Mouse (Mus musculus) embryonic facial prominence, embryonic 12.5 days (tissue): ENCODE data around the gene Gm4871. TPM values are rescaled to one million over a fixed set of nuclear protein-coding genes. Genes with fewer than 3 reads are reported as not detected.
"Not testable (repeated sequence)": the region's sequence is repeated elsewhere in the genome, so short reads cannot be mapped to it uniquely, and the experiment has no call there.

Experiments used
- ATAC-seq: fragments of 200-750 bp; cut with Nextera tagmentation; 2 replicates; pipeline ENCODE4 v1.8.0; 2017; ENCODE audit not compliant: insufficient number of reproducible peaks, insufficient read depth, low FRiP score, low TSS enrichment
- H3K27ac ChIP-seq: fragments of 300-500 bp; sonication (generic); 2 replicates; pipeline ENCODE4 v1.5.1; 2016; ENCODE audit warnings: mild to moderate bottlenecking
- H3K27me3 ChIP-seq: fragments of 300-500 bp; sonication (generic); 2 replicates; pipeline ENCODE4 v1.6.1; 2016; ENCODE audit warnings: mild to moderate bottlenecking, moderate library complexity
- H3K36me3 ChIP-seq: fragments of 300-500 bp; sonication (generic); 2 replicates; pipeline ENCODE4 v1.6.1; 2016; ENCODE audit warnings: mild to moderate bottlenecking
- H3K4me1 ChIP-seq: fragments of 300-500 bp; sonication (generic); 2 replicates; pipeline ENCODE4 v1.6.1; 2016
- H3K4me2 ChIP-seq: fragments of 300-500 bp; sonication (generic); replicated peaks from 2 replicates; pipeline ENCODE4 v1.6.1; 2016; ENCODE audit warnings: mild to moderate bottlenecking, moderate library complexity
- H3K4me3 ChIP-seq: fragments of 300-500 bp; sonication (generic); 2 replicates; pipeline ENCODE4 v1.5.1; 2016; ENCODE audit warnings: mild to moderate bottlenecking
- H3K9ac ChIP-seq: fragments of 300-500 bp; sonication (generic); 2 replicates; pipeline ENCODE4 v1.6.1; 2016; ENCODE audit warnings: mild to moderate bottlenecking, moderate library complexity
- H3K9me3 ChIP-seq: fragments of 300-500 bp; sonication (generic); 2 replicates; pipeline ENCODE4 v1.6.1; 2016; ENCODE audit warnings: mild to moderate bottlenecking, moderate library complexity
- WGBS: fragments of 180-500 bp; shearing (Covaris S2); methylation state at CpG from one replicate; pipeline ENCODE4 v1.1.7; 2016; 5-methylcytosine and 5-hydroxymethylcytosine counted together
- polyA plus RNA-seq: library from polyadenylated mRNA; unstranded; fragments of >200 nt; fragmentation: Nextera tagmentation; extraction: Ambion mirVana; gene quantifications from 2 replicates; pipeline ENCODE4 v1.2.1, GENCODE M21; 2016

The Gm4871 gene
- polyA plus RNA-seq, 1 experiment from 2014 or later = not detected

DNA sequence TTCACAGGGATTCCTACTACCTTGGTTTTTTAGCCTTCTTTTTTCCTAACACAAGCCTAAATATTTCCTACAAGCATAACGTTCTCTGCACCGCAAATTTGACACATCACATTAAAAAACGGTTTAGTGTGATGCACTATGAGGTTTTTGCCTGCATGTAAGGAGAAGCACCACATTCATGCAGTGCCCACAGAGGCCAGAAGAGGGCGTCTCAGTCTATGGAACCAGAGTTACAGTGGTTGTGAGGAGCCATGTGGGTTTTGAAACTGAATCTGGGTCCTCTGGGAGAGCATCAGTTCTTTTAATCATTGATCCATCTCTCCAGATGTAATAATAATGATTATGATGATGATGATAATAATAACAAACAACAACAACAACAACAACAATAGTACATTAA, 9.1 kb upstream of the Gm4871 start:
- 48% methylated on average over 4 of the region's 4 CpGs for WGBS
- H3K27ac ChIP-seq = no peak overlapping the region
- H3K4me1 ChIP-seq = no peaks in the 10 kb centered on the region
- H3K36me3 ChIP-seq = no peaks in the 10 kb centered on the region
- H3K4me3 ChIP-seq = no peak overlapping the region
- no peak overlapping the region for H3K9ac ChIP-seq
- H3K9me3 ChIP-seq = no peaks in the 10 kb centered on the region
- H3K27me3 ChIP-seq = no peaks in the 10 kb centered on the region
- H3K4me2 ChIP-seq = no peak overlapping the region
- ATAC-seq = no peak

DNA sequence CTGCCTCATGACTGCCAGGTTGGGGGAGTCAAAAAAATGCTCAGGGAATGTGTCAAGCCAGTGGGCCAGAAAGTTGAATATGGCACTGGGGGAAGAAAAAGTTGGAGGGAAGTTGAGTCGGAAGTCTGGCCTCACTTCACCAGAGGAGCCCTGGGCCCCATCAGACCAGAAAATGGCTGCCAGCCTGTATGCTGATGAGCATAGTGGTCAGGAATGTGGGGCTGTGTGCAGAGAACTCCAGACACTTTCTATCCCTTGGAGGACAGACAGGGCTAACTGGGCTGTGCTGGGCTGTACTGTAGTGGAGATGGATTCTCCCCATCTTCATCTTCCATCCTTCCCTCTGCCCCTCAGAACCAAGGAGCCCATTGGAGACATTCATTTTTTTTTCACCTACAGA, 2.1 kb downstream of the Gm4871 start:
- not testable (repeated sequence) for H3K4me3 ChIP-seq, H3K9ac ChIP-seq, H3K9me3 ChIP-seq, H3K4me1 ChIP-seq, H3K36me3 ChIP-seq, ATAC-seq, H3K27me3 ChIP-seq, H3K27ac ChIP-seq, H3K4me2 ChIP-seq
- 93% methylated on average over 1 of the region's 1 CpGs for WGBS

DNA sequence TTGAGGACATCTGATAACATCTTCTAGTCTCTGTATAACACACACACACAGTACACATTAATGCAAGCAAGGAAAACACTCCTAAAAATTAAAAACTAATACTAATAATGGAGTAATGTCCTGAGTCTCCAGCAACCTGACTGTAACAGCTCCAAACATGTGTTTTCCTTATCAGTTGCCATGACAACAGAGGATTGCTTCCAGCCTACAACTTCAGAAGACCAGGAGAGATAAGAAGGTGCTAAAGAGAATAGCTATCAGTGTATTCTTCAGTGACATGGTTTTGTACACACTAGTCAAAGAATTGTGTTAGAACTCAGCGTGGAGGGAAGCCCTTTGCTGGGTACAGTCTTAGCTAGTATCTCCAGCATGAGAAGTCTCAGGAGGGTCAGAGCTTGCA, 11.8 kb downstream of the Gm4871 start:
- not testable (repeated sequence) for H3K27me3 ChIP-seq, H3K4me2 ChIP-seq, H3K4me1 ChIP-seq, ATAC-seq, H3K36me3 ChIP-seq, H3K4me3 ChIP-seq, H3K9me3 ChIP-seq, H3K27ac ChIP-seq, H3K9ac ChIP-seq
- WGBS = 81% methylated on average over 1 of the region's 1 CpGs

DNA sequence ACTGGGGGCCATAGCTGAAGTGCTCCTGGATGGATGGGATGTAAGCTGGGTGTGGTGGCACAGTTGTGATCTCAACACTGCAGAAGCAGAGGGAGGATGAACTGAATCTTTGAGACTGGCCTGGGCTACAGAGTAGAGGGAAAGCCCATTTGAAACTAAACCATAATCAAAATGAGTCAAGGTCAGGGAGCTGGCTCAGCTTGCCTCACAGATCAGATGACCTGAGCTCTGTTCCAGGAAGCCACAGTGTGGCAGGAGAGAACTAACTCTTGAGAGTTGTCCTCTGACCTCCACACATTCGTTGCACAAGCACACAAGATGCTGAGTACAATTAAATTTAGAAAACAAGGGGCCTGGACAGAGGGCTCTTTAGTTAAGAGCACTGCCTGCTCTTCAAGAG, 12.3 kb downstream of the Gm4871 start:
- H3K36me3 ChIP-seq = not testable (repeated sequence)
- WGBS = 38% methylated on average over 1 of the region's 1 CpGs

DNA sequence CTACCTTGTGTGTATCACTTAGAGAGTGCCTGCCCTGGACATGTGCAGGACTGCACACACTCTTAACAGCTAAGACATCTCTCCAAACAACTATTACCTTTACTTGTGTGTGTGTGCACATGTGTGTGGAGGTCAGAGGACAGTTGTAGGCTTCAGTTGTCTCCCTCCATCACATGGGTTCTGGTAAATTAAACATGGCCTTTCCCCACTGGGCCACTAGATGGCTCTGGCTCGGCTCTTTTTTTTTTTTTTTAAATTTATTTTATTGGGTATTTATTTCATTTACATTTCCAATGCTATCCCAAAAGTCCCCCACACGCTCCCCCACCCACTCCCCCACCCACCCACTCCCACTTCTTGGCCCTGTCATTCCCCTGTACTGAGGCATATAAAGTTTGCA, 15.8 kb downstream of the Gm4871 start:
- not testable (repeated sequence) for H3K4me2 ChIP-seq, H3K4me3 ChIP-seq, H3K9me3 ChIP-seq, H3K9ac ChIP-seq, H3K27me3 ChIP-seq, H3K27ac ChIP-seq, H3K4me1 ChIP-seq, ATAC-seq, H3K36me3 ChIP-seq
- 24% methylated on average over 2 of the region's 2 CpGs for WGBS

More for the DNA sequence above, 12.3 kb downstream of the Gm4871 start:
- not testable (repeated sequence) for H3K4me3 ChIP-seq, H3K9ac ChIP-seq, H3K4me1 ChIP-seq, H3K9me3 ChIP-seq, H3K4me2 ChIP-seq, H3K27me3 ChIP-seq, H3K27ac ChIP-seq, ATAC-seq

DNA sequence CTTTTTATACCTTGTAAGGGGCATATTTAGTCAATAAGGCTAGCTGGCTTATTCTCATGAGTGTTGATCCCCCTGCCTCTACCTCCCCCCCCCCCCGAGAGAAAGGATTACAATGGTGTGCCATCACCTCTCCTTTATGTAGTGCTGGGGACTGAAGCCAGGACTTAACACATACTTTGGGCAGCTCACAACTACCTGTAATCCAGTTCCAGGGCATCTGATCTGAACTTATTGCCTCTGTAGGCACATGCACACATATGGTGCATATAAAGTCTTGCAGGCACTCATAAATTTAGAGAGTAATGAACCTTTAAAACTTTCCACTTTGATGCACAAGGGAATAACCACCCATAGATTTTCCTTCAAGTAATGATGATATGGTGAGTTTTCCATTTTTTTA, 18.3 kb downstream of the Gm4871 start:
- ATAC-seq = no peak
- H3K4me1 ChIP-seq = no peaks in the 10 kb centered on the region
- no peak overlapping the region for H3K4me3 ChIP-seq
- H3K4me2 ChIP-seq = no peak overlapping the region
- H3K36me3 ChIP-seq = no peaks in the 10 kb centered on the region
- no peak overlapping the region for H3K9ac ChIP-seq
- H3K9me3 ChIP-seq = no peaks in the 10 kb centered on the region
- WGBS = 72% methylated on average over 1 of the region's 1 CpGs
- H3K27me3 ChIP-seq = no peaks in the 10 kb centered on the region
- H3K27ac ChIP-seq = no peak overlapping the region

DNA sequence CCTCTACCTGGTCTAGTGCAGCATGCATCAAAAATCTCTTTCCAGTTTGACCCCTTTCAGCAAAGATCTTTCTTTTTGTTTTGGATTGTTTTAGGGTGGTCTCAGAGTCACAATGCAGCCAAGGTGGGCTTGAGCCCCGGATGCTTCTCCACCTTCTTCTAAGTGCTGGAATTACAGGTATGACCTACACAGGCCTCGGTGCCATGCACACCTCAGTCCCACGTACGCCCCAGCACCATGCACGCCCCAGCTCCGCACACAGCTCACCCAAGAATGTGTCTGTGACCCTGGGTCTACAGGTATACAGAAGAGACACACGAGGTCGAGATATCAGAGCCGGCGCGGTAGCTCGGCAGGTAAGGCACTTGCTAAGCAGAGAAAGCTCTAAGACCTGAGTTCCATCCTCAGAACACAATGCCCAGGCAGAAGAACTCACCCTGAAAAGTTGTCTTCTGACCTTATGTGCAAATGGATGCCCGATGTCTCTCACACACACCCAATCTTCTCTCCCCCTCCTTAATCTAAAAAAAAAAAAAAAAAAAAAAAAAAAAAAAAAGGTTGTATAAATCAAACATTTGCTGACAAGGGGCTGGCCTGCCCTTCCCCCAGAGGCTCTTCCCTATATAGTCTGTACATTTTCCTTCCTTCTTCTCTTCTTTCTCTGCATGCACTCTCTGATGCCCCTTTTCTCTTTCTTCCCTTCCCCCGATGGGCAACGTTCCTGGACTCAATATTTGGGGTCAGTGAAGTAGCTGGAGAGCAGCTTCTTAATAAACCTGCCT, 23.5 kb downstream of the Gm4871 start:
- WGBS = 91% methylated on average over 15 of the region's 15 CpGs
- H3K4me2 ChIP-seq = no peak overlapping the region
- ATAC-seq = peak; percentile 77; the same call in 1 of the 2 replicates

DNA sequence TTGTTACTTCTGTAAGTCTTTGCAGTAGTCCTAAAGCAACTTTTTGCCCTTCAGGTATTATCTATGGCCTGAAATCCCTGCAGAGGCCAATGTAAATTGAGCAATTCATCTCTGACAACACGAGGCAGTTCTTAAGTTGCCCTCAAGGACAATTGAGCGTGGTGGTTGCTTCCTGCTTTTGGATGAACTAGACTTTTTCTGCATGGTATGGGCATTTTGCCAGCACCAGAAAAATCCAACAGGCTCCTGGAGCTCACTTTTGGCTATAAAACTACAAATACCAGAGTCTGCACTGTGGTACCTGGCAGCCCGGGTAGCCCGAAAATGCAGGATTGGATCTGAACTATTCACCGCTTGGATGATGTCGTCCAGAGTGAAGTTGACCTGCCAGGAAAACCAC, 27.0 kb downstream of the Gm4871 start:
- Histone ChIP-seq H3K4me2 (no peak overlapping the region), H3K36me3 (no peaks in the 10 kb centered on the region), H3K27ac (no peak overlapping the region), H3K27me3 (no peaks in the 10 kb centered on the region), H3K4me3 (no peak overlapping the region), H3K9ac (no peak overlapping the region), H3K4me1 (no peaks in the 10 kb centered on the region), H3K9me3 (no peaks in the 10 kb centered on the region)
- ATAC-seq = no peak
- 81% methylated on average over 6 of the region's 6 CpGs for WGBS

More for the DNA sequence above, 23.5 kb downstream of the Gm4871 start:
- Histone ChIP-seq H3K9ac (no peak overlapping the region), H3K9me3 (no peaks in the 10 kb centered on the region), H3K4me3 (no peak overlapping the region), H3K27me3 (no peaks in the 10 kb centered on the region), H3K27ac (no peak overlapping the region), H3K36me3 (no peaks in the 10 kb centered on the region), H3K4me1 (no peaks in the 10 kb centered on the region)

DNA sequence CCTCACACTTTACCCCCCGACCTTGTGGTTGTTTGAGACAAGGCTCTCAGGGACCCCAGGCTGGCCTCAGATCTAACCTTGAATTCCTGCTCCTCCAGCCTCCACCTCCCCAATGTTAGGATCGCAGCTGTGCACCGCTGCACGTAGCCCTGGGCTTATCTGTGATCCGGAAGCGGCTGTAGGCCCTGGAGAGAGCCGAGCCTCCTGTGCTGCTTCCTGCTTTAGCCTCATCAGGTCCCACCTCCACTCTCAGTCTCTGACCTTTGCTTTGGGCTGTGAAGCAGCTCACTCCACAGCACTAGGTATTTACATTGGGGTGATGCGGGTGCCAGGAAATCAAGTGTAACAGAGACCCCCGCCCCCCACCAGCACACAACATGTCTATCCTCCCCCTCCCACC, 28.1 kb downstream of the Gm4871 start:
- H3K9me3 ChIP-seq = no peaks in the 10 kb centered on the region
- no peaks in the 10 kb centered on the region for H3K4me1 ChIP-seq
- H3K4me3 ChIP-seq = no peak overlapping the region
- H3K27ac ChIP-seq = no peak overlapping the region
- H3K4me2 ChIP-seq = no peak overlapping the region
- no peaks in the 10 kb centered on the region for H3K36me3 ChIP-seq
- H3K9ac ChIP-seq = no peak overlapping the region
- 83% methylated on average over 9 of the region's 9 CpGs for WGBS
- ATAC-seq = no peak
- H3K27me3 ChIP-seq = no peaks in the 10 kb centered on the region

DNA sequence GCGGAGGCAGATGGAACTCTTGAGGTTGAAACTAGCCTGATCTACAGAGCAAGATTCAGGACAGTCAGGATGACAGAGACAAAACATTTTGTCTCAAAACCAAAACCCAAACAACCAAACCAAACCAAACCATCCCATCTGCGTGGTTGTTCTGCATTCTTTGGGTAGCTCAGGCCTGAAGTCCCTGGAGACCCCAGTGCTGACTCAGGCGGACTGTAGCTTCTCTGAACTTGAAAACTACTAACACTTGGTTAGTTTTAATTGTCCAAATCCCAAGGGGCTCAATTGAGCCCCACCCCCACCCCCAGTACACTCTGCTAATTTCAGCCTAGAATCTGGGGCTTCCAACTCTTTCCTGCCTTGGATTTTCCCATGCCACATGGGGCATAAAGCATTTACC, 29.2 kb downstream of the Gm4871 start:
- Histone ChIP-seq H3K4me2 (no peak overlapping the region), H3K4me1 (no peaks in the 10 kb centered on the region), H3K9me3 (no peaks in the 10 kb centered on the region), H3K27ac (no peak overlapping the region), H3K9ac (no peak overlapping the region), H3K27me3 (no peaks in the 10 kb centered on the region), H3K4me3 (no peak overlapping the region), H3K36me3 (no peaks in the 10 kb centered on the region)
- WGBS = 65% methylated on average over 3 of the region's 3 CpGs
- ATAC-seq = no peak

DNA sequence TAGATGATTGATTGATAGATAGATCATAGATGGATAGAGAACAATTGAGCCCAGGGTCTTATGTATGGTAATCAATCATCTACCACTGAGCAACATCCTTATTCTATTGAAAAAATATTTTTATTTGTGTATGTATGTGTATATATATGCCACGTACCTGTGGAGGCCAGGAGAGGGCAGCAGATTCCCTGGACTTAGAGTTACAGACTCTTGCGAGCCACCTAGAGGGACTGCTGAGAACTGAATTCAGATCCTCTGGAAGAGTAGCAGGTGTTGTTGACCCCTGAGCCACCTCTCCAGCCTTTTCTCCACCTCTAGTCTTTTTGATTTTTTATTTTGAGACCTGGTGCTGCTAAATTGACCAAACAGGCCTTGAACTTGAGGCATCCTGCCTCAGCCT, 34.1 kb downstream of the Gm4871 start:
- Histone ChIP-seq H3K4me1 (no peaks in the 10 kb centered on the region), H3K4me2 (no peak overlapping the region), H3K27me3 (no peaks in the 10 kb centered on the region), H3K36me3 (no peaks in the 10 kb centered on the region), H3K4me3 (no peak overlapping the region), H3K9me3 (no peaks in the 10 kb centered on the region), H3K9ac (no peak overlapping the region), H3K27ac (no peak overlapping the region)
- no peak for ATAC-seq
- WGBS = 30% methylated on average over 2 of the region's 2 CpGs

DNA sequence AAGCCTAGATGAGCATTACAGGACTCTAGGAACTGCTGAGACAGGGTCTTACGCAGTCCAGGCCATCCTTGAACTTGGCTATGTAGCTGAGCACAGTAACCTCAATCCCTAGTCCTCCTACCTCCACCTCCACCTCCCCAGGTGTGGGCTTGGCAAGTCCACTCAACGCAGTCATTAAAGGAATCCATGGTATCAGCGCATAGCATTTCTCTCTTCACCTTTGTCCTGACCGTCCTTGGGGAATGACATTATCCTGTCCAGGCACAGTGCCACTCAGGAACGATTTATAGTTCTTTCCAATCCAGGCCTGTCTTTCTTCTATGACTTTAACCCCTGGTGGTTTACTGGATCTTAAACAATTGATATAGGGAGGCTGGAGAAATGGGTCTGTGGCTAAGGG, 42.1 kb downstream of the Gm4871 start:
- Histone ChIP-seq H3K27me3 (no peaks in the 10 kb centered on the region), H3K9me3 (no peaks in the 10 kb centered on the region), H3K36me3 (no peaks in the 10 kb centered on the region), H3K4me3 (no peak overlapping the region), H3K4me2 (no peak overlapping the region), H3K4me1 (no peaks in the 10 kb centered on the region), H3K9ac (no peak overlapping the region), H3K27ac (no peak overlapping the region)
- WGBS = 73% methylated on average over 5 of the region's 5 CpGs
- ATAC-seq = no peak
